Mouse (Mus musculus): ENCODE data around the gene 2310039H08Rik. TPM values are rescaled to one million over a fixed set of nuclear protein-coding genes. Genes with fewer than 3 reads are reported as not detected.
"Not testable (repeated sequence)": the region's sequence is repeated elsewhere in the genome, so short reads cannot be mapped to it uniquely, and the experiment has no call there.

2310039H08Rik gene
- polyA plus RNA-seq, 1 experiment: 40.9 TPM

DNA sequence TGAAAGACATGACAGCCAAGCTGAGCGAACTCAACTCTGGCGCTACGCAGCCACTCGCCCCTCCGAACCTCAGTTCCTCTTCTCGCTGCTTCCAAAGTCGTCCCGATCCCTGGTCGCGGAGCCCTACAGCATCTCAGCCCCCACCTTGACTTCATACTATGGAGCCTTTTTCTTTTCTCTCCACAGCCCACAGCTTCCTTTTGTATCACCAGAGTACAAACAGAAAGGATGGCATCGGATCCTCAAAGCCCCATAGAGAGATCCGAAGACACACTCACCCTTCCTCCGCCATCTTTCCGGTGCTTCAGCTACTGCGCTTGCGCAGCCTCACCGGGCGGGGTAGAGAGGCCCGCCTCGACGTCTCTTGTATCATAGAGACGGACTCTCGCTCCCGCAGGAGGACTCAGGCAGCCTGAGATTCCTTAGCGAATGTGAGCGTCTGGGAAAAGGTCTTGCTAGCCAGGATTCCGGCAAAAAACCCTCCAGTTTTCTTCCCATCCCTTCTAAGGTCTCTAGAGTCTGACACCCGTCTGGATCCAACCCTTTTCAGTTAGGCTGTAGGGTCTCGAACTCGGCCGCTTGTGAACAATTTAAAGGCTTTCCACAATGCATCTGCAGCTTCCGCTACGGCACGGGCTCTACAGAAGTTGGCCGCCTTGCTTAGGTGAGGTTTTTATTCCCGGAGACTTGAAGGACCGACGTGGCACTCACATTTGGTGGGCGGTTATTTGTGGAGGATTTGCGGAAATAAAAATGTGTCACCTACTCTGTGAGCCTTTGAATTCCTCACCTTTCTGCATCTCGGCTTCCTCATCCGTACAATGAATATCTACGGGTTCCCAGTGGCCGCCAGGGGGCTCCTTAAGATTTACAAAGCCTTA is 10.1 kb downstream of the 2310039H08Rik start, which contains the start of gene Rpl7l1:
Gene Rpl7l1, minus strand, starts transcription at position 332 of the 881 bp plus-strand sequence.
- TF ChIP-seq MYOG (IDR thresholded peaks at IDR 0.05; ENCODE audit: control insufficient read depth, extremely low read depth, insufficient read length): no peak
- TF ChIP-seq MAX (IDR thresholded peaks at IDR 0.05): peak; percentile 49
- H3K4me3 ChIP-seq (ENCODE audit: insufficient read depth, poor library complexity, severe bottlenecking): peak within 1 kb of the TSS; percentile 60
- peaks cover 40% of the 10 kb centered on the region for H3K36me3 ChIP-seq (ENCODE audit: control insufficient read depth, insufficient read depth)
- H3ac ChIP-seq (ENCODE audit: control insufficient read depth, insufficient read length, low read depth): peak within 1 kb of the TSS; percentile 97
- peaks cover 50% of the 10 kb centered on the region for H3K79me2 ChIP-seq (ENCODE audit: control insufficient read depth, insufficient read depth)
- peaks cover 34% of the 10 kb centered on the region for H3K79me3 ChIP-seq (ENCODE audit: low read depth)
- no peaks in the 10 kb centered on the region for H3K27me3 ChIP-seq (ENCODE audit: control insufficient read depth, insufficient read depth, insufficient read length)

GRCm38 (mm10) chr17:46783222-46783565 is 10.8 kb downstream of the 2310039H08Rik start:
- peak overlapping the region; percentile 60 for H3K4me3 ChIP-seq (ENCODE audit: insufficient read depth, poor library complexity, severe bottlenecking)
- peaks cover 34% of the 10 kb centered on the region for H3K36me3 ChIP-seq (ENCODE audit: control insufficient read depth, insufficient read depth)
- no peak for TF ChIP-seq MAX (IDR thresholded peaks at IDR 0.05)
- no peak for TF ChIP-seq FOSL1 (IDR thresholded peaks at IDR 0.05; ENCODE audit: insufficient read depth, low read length, poor library complexity, severe bottlenecking)
- no peak for TF ChIP-seq MYOG (IDR thresholded peaks at IDR 0.05; ENCODE audit: control insufficient read depth, extremely low read depth, insufficient read length)
- TF ChIP-seq CEBPB (IDR thresholded peaks at IDR 0.05; ENCODE audit: low read depth): no peak
- no peak for TF ChIP-seq MYOD1 (IDR thresholded peaks at IDR 0.05; ENCODE audit: control insufficient read depth, insufficient read length, low read depth)
- no peak for TF ChIP-seq USF1 (IDR thresholded peaks at IDR 0.05; ENCODE audit: low read depth)
- no peak for TF ChIP-seq CTCF (IDR thresholded peaks at IDR 0.05; ENCODE audit: control insufficient read depth, insufficient read depth, insufficient read length)

DNA sequence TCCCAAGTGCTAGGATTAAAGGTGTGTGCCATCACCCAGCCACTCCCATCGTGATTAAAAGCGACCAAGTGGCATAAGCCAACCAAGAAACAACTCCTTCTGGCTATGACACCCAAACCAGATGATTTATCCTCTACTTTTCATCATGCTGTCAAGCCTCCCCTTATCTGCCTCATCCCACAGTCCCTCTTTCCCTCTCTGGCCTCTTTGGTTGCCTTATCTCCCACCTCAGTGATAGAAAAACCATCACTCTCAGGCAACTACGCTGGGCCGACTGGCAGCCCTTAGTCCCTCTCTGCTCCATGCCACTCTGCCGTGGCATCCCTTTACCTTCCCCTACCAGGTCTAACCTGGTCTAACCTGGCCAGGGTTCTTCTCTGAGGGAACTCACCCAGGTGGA is 14.5 kb downstream of the 2310039H08Rik start:
- peaks cover 5% of the 10 kb centered on the region for H3K79me3 ChIP-seq (ENCODE audit: low read depth)
- no peaks in the 10 kb centered on the region for H3K36me3 ChIP-seq (ENCODE audit: control insufficient read depth, insufficient read depth)
- H3K79me2 ChIP-seq (ENCODE audit: control insufficient read depth, insufficient read depth): peaks cover 6% of the 10 kb centered on the region
- H3K27me3 ChIP-seq (ENCODE audit: control insufficient read depth, insufficient read depth, insufficient read length): no peaks in the 10 kb centered on the region
- H3ac ChIP-seq (ENCODE audit: control insufficient read depth, insufficient read length, low read depth): no peak overlapping the region
- H3K4me3 ChIP-seq (ENCODE audit: insufficient read depth, poor library complexity, severe bottlenecking): no peak overlapping the region
- TF ChIP-seq CEBPB (IDR thresholded peaks at IDR 0.05; ENCODE audit: low read depth) (no peak), FOSL1 (IDR thresholded peaks at IDR 0.05; ENCODE audit: insufficient read depth, low read length, poor library complexity, severe bottlenecking) (no peak)

More at GRCm38 (mm10) chr17:46783222-46783565, 10.8 kb downstream of the 2310039H08Rik start:
- Histone ChIP-seq H3K79me3 (ENCODE audit: low read depth) (peaks cover 34% of the 10 kb centered on the region), H3K79me2 (ENCODE audit: control insufficient read depth, insufficient read depth) (peaks cover 44% of the 10 kb centered on the region), H3ac (ENCODE audit: control insufficient read depth, insufficient read length, low read depth) (no peak overlapping the region), H3K27me3 (ENCODE audit: control insufficient read depth, insufficient read depth, insufficient read length) (no peaks in the 10 kb centered on the region)

DNA sequence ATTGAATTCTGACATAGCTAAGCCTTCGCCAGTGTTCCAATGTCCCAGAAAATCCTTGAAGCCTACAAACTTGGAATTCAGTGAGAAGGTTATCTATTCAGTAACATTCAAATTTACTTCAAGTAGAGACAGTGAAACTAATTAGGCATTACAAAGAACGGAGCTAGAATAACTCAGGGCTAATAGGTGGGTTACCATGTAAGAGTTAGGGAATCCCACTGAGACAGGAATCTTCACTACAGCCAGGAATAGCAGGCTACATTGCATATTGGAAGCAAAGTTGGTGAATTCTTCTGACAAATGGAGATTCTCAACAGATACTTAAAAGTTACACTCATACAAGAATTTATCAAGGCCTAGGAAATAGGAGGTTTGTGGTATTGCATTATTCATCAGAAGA is 15.5 kb downstream of the 2310039H08Rik start:
- not testable (repeated sequence) for H3K27me3 ChIP-seq (ENCODE audit: control insufficient read depth, insufficient read depth, insufficient read length); H3K79me2 ChIP-seq (ENCODE audit: control insufficient read depth, insufficient read depth); H3K79me3 ChIP-seq (ENCODE audit: low read depth); H3K4me3 ChIP-seq (ENCODE audit: insufficient read depth, poor library complexity, severe bottlenecking); H3ac ChIP-seq (ENCODE audit: control insufficient read depth, insufficient read length, low read depth); H3K36me3 ChIP-seq (ENCODE audit: control insufficient read depth, insufficient read depth)

GRCm38 (mm10) chr17:46792963-46793362 is 20.5 kb downstream of the 2310039H08Rik start:
- TF ChIP-seq CTCF (IDR thresholded peaks at IDR 0.05; ENCODE audit: control insufficient read depth, insufficient read depth, insufficient read length) (no peak), MAX (IDR thresholded peaks at IDR 0.05) (no peak), FOSL1 (IDR thresholded peaks at IDR 0.05; ENCODE audit: insufficient read depth, low read length, poor library complexity, severe bottlenecking) (no peak), USF1 (IDR thresholded peaks at IDR 0.05; ENCODE audit: low read depth) (no peak), MYOG (IDR thresholded peaks at IDR 0.05; ENCODE audit: control insufficient read depth, extremely low read depth, insufficient read length) (no peak), CEBPB (IDR thresholded peaks at IDR 0.05; ENCODE audit: low read depth) (no peak), MYOD1 (IDR thresholded peaks at IDR 0.05; ENCODE audit: control insufficient read depth, insufficient read length, low read depth) (no peak)

DNA sequence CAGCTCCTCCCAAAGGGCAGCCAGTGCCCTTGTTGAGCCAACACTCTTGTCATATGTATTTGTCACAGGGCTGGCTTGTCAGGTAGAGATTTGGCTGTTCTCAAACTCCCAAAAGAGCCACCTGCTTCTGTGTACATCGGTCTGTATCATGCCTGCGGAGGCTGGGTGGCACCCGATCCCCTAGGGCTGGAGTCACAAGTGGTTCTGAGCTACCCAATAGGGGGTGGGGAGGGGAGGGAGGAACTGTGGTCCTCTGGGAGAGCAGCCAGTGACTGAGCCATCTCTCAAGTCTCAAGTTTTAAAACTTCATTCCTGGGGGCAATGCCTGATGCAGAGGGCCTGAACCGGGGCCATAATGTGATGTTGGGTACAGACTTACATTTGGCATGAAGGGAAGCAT is 24.3 kb downstream of the 2310039H08Rik start:
- TF ChIP-seq CEBPB (IDR thresholded peaks at IDR 0.05; ENCODE audit: low read depth) (no peak), CTCF (IDR thresholded peaks at IDR 0.05; ENCODE audit: control insufficient read depth, insufficient read depth, insufficient read length) (no peak), MYOG (IDR thresholded peaks at IDR 0.05; ENCODE audit: control insufficient read depth, extremely low read depth, insufficient read length) (no peak), MAX (IDR thresholded peaks at IDR 0.05) (no peak), MYOD1 (IDR thresholded peaks at IDR 0.05; ENCODE audit: control insufficient read depth, insufficient read length, low read depth) (no peak), USF1 (IDR thresholded peaks at IDR 0.05; ENCODE audit: low read depth) (no peak), FOSL1 (IDR thresholded peaks at IDR 0.05; ENCODE audit: insufficient read depth, low read length, poor library complexity, severe bottlenecking) (no peak)
- H3K27me3 ChIP-seq (ENCODE audit: control insufficient read depth, insufficient read depth, insufficient read length): no peaks in the 10 kb centered on the region

More at GRCm38 (mm10) chr17:46792963-46793362, 20.5 kb downstream of the 2310039H08Rik start:
- no peaks in the 10 kb centered on the region for H3K79me2 ChIP-seq (ENCODE audit: control insufficient read depth, insufficient read depth)
- H3K27me3 ChIP-seq (ENCODE audit: control insufficient read depth, insufficient read depth, insufficient read length): no peaks in the 10 kb centered on the region
- no peak overlapping the region for H3ac ChIP-seq (ENCODE audit: control insufficient read depth, insufficient read length, low read depth)
- no peak overlapping the region for H3K4me3 ChIP-seq (ENCODE audit: insufficient read depth, poor library complexity, severe bottlenecking)
- no peaks in the 10 kb centered on the region for H3K79me3 ChIP-seq (ENCODE audit: low read depth)
- H3K36me3 ChIP-seq (ENCODE audit: control insufficient read depth, insufficient read depth): no peaks in the 10 kb centered on the region

More for the DNA sequence above, 24.3 kb downstream of the 2310039H08Rik start:
- Histone ChIP-seq H3K79me3 (ENCODE audit: low read depth) (no peaks in the 10 kb centered on the region), H3K36me3 (ENCODE audit: control insufficient read depth, insufficient read depth) (peaks cover 24% of the 10 kb centered on the region), H3ac (ENCODE audit: control insufficient read depth, insufficient read length, low read depth) (no peak overlapping the region), H3K79me2 (ENCODE audit: control insufficient read depth, insufficient read depth) (no peaks in the 10 kb centered on the region), H3K4me3 (ENCODE audit: insufficient read depth, poor library complexity, severe bottlenecking) (no peak overlapping the region)
